Mouse (Mus musculus) layer of hippocampus, adult 2 months (tissue): ENCODE measurements around the gene Anxa11. TPM values are rescaled to one million over a fixed set of nuclear protein-coding genes. Genes with fewer than 3 reads are reported as not detected.

Experiments used
- DNase-seq, 2 experiments: peaks; one replicate each; pipeline ENCODE4 v3.0.0; 2022; ENCODE audit warnings: low spot score in 2 of 2
- H3K27ac ChIP-seq: fragments of 200-600 bp; 2 replicates; pipeline ENCODE4 v1.8.1; 2022
- H3K4me3 ChIP-seq: fragments of 200-600 bp; 2 replicates; pipeline ENCODE4 v1.8.1; 2022; ENCODE audit warnings: mild to moderate bottlenecking
- CTCF ChIP-seq: fragments of 200-600 bp; conservative IDR thresholded peaks from 2 replicates; pipeline ENCODE4 v1.8.1; 2022; ENCODE audit warnings: antibody characterized with exemption, mild to moderate bottlenecking, moderate library complexity
- total RNA-seq, 2 experiments: library from RNA; stranded (reverse); gene quantifications; 2 replicates each; pipeline ENCODE4 v1.2.3; 2021

Anxa11 gene
- total RNA-seq, 2 experiments from 2014 or later: 87.9 to 88.8 TPM

DNA sequence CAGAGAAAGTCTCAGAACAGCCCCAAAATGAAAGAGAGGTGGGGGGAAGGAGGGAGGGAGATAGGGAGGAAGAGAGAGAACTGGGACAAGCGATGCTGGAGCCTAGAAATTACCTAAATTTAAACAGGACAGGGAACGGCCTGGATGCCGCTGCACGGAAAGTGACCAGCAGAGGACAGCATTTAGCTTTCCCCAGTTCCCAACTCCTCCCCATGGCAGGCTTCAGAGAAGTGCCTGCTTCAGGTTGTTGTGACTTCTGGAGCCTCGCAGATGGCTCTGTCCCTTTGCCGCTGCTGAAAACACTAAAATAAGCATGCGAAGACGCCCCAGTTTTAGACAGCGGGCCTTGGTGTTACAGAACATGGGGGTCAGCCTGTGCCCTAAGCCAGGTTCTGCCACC, 25.5 kb upstream of the Anxa11 start:
- Histone ChIP-seq H3K4me3 (no peak overlapping the region), H3K27ac (no peak overlapping the region)
- peak; percentile 52 to 68 for DNase-seq
- TF ChIP-seq CTCF: peak; percentile 93

DNA sequence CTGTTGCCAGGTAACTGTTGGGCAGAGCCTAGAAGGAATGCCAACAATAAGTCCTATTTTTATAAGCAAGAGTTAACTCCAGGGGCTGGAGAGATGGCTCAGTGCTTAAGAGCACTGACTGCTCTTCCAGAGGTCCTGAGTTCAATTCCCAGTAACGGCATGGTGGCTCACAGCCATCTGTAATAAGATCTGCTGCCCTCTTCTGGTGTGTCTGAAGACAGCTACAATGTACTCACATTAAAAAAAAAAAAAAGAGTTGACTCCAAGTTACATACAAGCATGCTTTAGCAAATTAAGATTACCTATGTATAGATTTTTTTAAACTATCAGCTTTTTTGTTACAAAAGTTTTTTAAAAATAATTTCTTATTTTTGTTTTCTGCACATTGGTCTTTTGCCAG, 19.4 kb upstream of the Anxa11 start:
- no peak for DNase-seq
- Histone ChIP-seq H3K4me3 (no peak overlapping the region), H3K27ac (no peak overlapping the region)
- peak; percentile 53 for TF ChIP-seq CTCF

DNA sequence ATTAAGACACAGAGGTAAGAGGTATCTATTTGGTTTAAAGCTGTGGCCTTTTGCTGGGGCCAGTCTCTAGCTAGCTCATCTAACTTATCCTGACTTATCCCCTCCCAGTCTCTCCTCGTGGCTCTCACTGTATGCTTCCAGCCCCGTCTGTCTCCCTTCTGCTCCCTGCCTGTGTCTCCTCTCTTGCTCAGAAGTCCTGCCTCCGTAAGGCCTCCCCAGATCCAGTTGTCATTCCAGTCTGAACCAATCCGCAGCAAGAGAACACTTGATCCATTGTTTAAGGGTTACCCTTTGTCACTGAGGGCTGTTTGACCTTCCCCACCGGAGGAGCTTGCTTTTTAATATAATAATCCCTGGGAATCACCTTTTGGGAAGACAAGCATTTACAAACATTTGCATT, 17.0 kb upstream of the Anxa11 start:
- TF ChIP-seq CTCF: no peak
- H3K4me3 ChIP-seq: no peak overlapping the region
- H3K27ac ChIP-seq: no peak overlapping the region
- DNase-seq: no peak

DNA sequence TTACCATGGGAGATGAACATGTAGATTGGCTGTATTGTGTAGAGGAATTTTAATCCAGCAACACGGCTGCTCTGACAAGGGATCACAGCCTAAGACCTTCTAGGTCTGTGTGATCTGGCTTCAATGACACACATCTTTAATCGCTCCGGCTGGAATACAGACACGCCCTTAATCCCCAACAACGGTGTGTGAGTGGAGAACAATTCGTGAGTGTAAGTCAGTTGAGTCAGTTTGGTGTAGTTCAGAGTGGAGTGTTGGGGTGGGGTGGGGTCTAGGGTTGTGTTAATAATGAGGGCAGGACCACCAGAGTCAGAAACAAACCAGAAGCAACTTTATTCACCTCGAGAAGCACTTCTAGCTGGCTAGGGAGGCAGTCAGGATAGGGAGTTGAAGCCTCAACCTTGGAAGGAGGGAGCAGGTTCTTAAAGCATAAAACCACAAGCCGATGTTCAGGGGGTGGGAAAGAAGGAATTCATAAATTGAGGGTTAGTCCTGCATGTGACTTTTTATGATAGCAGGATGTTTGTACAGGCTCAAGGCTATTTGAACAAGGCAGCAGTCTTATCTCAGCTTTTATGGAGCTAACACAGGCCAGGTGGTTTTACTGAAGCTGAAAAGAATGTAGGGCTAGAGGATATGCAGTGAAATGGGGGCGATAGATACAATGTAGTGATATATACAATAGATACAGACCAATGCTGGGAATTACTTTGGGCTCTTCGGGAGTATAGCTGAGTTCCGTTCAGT, 15.9 kb upstream of the Anxa11 start:
- no peak for TF ChIP-seq CTCF
- H3K27ac ChIP-seq: no peak overlapping the region
- no peak overlapping the region for H3K4me3 ChIP-seq
- DNase-seq: no peak

DNA sequence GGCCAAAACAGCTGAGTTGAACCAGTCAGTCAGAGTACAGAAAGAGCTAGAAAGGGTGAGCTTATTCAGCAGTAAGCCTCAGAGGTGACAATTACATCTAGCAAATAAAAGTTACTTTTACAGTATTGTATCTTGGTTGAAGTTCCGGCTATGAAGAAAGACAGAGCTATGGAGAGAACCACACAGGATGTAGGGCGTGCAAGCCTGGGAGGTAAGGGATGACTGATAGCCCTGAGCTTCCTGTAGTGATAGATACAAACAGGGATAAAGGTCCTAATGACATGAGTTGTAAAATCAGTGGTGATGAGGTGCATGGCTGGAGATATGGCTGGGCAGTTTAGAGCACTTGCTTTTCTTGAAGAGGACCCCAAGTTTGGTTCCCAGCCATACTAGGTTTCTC, 15.1 kb upstream of the Anxa11 start:
- DNase-seq: no peak
- no peak for TF ChIP-seq CTCF

DNA sequence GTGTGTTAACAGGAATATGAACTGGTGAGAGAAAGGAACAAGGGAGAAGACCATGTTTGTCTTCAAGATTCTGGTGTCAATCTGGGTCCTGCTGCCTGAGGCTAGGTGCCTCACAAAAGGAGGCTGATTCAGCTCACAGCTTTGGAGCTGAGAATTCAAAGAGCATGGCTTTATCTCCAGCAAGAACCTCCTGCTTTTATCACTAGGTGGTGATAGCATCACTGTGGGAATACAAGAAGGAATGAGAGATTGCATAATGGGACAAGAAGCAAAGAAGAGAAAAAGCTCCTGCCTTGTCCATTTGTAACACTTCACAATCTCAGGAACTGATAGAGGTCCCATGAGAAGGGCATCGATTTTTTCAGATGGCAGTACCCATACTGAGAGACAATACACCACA, 10.6 kb upstream of the Anxa11 start:
- peak; percentile 67 for TF ChIP-seq CTCF
- peak overlapping the region; percentile 76 for H3K27ac ChIP-seq
- DNase-seq: no peak
- H3K4me3 ChIP-seq: no peak overlapping the region

More for the DNA sequence above, 15.1 kb upstream of the Anxa11 start:
- H3K27ac ChIP-seq: no peak overlapping the region
- no peak overlapping the region for H3K4me3 ChIP-seq

DNA sequence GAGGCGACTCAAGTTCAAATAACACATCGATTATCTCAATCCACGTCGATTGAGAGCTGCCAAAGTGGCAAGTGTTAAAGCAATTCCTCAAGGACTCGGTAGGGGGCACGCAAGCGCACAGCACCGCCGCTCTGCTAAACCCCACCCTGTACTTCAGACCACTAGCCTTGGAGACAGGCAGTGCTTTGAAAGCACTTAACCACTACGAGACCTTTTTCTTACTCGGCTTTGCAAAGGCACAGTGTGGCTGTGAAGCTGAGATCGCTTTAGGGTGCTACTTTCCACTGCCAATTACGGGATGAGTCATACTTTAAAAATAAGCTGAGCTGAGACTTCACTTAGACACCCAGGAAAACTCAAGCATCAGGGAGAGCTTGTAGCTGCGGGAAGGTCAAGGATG, 9.7 kb upstream of the Anxa11 start:
- Histone ChIP-seq H3K4me3 (peak overlapping the region; percentile 13; the same call in 1 of the 2 replicates), H3K27ac (peak overlapping the region; percentile 76)
- DNase-seq: peak; percentile 51 to 67
- TF ChIP-seq CTCF: peak; percentile 92

DNA sequence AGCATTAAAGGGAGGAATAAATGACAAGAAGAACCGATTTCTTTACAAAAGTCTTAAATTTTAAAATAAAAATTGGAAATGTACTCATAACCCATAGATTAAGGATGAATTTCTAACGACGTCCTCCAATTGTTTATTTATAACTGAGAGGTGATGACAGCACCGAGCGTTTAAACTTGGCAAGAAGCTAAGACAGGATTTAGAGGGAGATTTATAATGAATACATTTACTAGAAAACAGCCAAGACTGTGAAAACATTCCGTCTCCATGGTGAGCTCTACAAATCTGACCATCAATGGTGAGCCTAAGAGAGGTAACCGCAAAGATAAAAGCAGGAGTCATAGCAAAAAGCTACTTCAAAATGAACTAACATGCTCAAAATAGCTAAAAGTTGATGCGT, 3.5 kb upstream of the Anxa11 start:
- no peak for TF ChIP-seq CTCF

DNA sequence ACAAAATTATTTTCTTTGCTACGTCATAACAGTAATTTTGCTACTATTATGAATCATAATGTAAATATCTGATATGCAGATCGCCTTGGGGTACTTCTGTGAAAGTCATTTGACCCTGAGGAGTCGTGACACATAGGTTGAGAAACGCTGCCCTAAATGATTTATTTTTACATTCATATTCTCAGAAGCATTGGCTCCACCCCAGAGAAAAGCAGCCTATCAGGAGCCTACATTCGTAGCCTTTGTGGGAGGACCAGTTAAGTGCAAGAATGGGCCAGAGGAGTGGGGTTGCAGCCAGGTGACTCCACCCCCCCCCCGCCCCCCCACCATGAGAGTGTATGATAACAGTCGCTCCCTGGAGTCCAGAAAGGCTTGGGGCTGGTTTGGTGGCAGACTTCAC, 2.2 kb upstream of the Anxa11 start:
- no peak for DNase-seq
- TF ChIP-seq CTCF: no peak
- no peak overlapping the region for H3K4me3 ChIP-seq
- no peak overlapping the region for H3K27ac ChIP-seq

More for the DNA sequence above, 3.5 kb upstream of the Anxa11 start:
- no peak overlapping the region for H3K4me3 ChIP-seq
- H3K27ac ChIP-seq: no peak overlapping the region
- no peak for DNase-seq

DNA sequence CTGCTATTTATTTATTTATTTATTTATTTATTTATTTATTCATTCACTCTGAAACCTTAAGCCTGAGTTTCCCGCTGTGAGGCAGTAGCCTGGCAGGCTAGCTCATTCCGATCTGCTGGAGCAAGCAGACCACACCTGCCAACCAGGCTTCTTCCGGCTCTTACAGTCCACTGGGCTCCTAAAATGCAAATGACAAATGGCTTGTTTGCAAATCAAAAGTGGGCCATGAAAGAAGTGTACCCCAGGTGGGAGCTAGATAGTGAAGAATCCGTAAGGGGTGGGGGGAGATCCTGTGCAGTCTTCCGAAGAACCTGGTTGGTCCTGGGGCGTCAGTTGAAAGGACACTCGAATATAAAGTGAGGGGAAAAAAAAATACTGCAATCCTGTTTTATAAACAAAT, 995 bp upstream of the Anxa11 start:
- Histone ChIP-seq H3K4me3 (no peak overlapping the region), H3K27ac (no peak overlapping the region)
- DNase-seq: no peak
- no peak for TF ChIP-seq CTCF

DNA sequence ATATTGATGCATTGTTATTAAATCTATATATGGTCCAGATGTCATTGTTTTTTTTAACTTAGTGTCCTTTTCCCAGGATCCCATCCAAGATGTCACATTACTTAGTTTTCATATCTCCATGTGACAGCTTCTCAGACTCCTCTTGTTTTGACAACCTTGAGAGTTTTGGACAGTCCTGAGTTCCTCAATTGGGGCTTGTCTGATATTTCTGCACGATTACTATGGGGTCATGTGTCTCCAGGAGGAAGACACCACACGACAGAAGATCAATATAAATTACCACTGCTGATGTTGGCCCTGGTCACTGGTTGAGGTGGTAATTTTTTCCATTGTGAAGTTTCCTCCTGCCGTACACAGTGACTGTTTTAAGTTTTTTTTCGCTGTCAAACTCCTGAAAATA, 377 bp upstream of the Anxa11 start:
- no peak for DNase-seq
- no peak for TF ChIP-seq CTCF
- H3K27ac ChIP-seq: peak overlapping the region; percentile 75; the same call in 1 of the 2 replicates
- H3K4me3 ChIP-seq: peak overlapping the region; percentile 93

DNA sequence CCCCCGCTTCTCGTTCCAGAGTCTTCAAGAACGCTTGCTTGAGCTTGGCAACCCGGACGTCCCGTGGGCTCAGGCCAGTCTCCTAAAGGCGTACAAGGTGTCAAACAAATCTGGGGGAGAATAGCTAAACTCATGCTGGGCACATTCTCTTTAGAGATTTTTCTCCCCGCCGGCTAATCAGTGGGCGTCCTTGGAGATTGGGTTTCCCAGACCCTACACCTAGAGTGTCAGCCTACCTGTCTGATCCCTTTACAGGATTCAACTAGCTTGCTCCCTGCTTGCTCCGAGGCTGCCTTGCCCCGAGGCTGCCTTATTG, 690 bp downstream of the Anxa11 start:
- H3K27ac ChIP-seq: peak overlapping the region; percentile 75
- no peak for TF ChIP-seq CTCF
- H3K4me3 ChIP-seq: peak overlapping the region; percentile 93
- DNase-seq: no peak

DNA sequence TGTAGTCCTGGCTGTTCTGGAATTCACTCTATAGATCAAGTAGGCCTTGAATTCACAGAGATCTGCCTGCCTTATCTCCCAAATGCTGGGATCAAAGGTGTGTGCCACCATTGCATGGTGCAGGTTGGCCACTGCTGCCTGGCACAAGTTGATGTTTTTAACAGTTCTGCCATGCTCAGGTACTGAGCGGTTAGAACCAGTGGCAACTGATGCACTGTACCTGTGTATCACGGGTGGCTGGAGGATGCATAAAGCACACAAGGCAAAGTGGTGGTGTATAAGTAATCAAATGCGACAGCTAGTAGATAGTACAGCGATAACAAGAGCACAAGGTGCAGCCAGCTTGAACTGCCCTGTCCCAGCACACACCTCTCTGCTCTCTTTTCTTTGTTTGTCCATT, 2.4 kb downstream of the Anxa11 start:
- Histone ChIP-seq H3K4me3 (no peak overlapping the region), H3K27ac (no peak overlapping the region)
- DNase-seq: no peak
- TF ChIP-seq CTCF: no peak

DNA sequence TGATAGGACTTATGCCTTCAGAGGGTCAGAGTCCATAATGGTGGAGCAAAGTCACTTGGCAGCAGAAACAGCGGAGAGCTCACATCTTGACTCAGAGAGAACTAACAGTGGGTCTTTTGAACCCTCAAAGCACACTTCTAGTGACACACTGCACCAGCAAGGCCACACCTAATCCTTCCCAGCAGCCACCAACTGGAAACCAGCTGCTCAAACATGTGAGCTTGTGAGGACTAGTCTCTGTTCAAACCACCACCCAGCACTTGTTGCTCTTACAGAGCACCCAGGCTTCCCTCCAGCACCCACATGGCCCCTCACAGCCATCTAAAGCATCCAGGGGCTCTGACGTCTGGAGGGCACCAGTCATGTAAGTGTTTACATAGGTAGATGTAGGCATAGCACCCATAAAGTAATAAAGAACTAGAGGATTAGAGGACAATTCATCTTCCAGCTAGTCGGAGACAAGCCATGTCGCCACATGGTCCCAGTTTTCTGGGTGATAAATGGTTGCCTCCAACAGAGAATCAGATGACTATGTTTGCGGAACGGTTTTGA, 4.0 kb downstream of the Anxa11 start:
- no peak for DNase-seq
- no peak for TF ChIP-seq CTCF
- peak overlapping the region; percentile 55; the same call in 1 of the 2 replicates for H3K27ac ChIP-seq
- no peak overlapping the region for H3K4me3 ChIP-seq
